Mouse (Mus musculus) adrenal gland, postnatal 4 days (tissue): ENCODE measurements around the gene Ankrd28. TPM values are rescaled to one million over a fixed set of nuclear protein-coding genes. Genes with fewer than 3 reads are reported as not detected.

Experiments
- DNase-seq, 2 experiments: peaks; one replicate each; pipeline ENCODE4 v3.0.0; 2021 to 2022; ENCODE audit warnings: low spot score in 2 of 2, mixed read lengths in 2 of 2
- total RNA-seq, 2 experiments: library from RNA; stranded (reverse); gene quantifications; 2 replicates each; pipeline ENCODE4 v1.2.3; 2021

Ankrd28 gene
- total RNA-seq, 2 experiments from 2014 or later, result 38.1 to 47.9 TPM

GRCm38 (mm10) chr14:31652106-31652505, 178.3 kb downstream of the Ankrd28 start:
- no peak for DNase-seq

- no peak for DNase-seq
Observed at GRCm38 (mm10) chr14:31651206-31651605, 179.2 kb downstream of the Ankrd28 start.

- no peak for DNase-seq
Observed at GRCm38 (mm10) chr14:31650347-31650746, 180.1 kb downstream of the Ankrd28 start.

Other genes with a start within 250 kb of the Ankrd28 start
- gene Colq, start 239.3 kb downstream of the Ankrd28 start, total RNA-seq, result under 1 TPM; 0.51 to 0.76 TPM
- not detected for gene Gm49387, start 189.8 kb downstream of the Ankrd28 start, total RNA-seq
- 10 to 100 TPM; 62.4 to 63.5 TPM for gene Btd, start 189.6 kb downstream of the Ankrd28 start, total RNA-seq
- 10 to 100 TPM; 75.9 to 86.7 TPM for gene Hacl1, start 189.4 kb downstream of the Ankrd28 start, total RNA-seq
- 1 to 10 TPM; 3.1 to 4.0 TPM for gene Galnt15, start 198.3 kb upstream of the Ankrd28 start, total RNA-seq